Mouse (Mus musculus) CH12.LX (cell line): Measurements from ENCODE around the gene Olfr1393. TPM values are rescaled to one million over a fixed set of nuclear protein-coding genes. Genes with fewer than 3 reads are reported as not detected.

ENCODE experiments used
- DNase-seq: peaks from one replicate; pipeline ENCODE4 v3.0.0-alpha.2; 2013; ENCODE audit errors: extremely low read depth
- H3K27ac ChIP-seq: 2 replicates; pipeline ENCODE4 v1.5.1; 2012; ENCODE audit warnings: low read depth, mild to moderate bottlenecking, control low read depth, moderate library complexity; ENCODE audit not compliant: insufficient read depth
- H3K27me3 ChIP-seq: replicated peaks from 2 replicates; pipeline ENCODE3; 2012; ENCODE audit warnings: inconsistent platforms
- H3K36me3 ChIP-seq, 2 experiments: replicated peaks in 1 of 2; 2 replicates each; pipeline versions ENCODE3 to v1.6.1; 2012; ENCODE audit warnings: inconsistent platforms in 1 of 2, low read length in 1 of 2, mild to moderate bottlenecking in 1 of 2, mixed read lengths in 1 of 2, moderate library complexity in 1 of 2; ENCODE audit not compliant: control insufficient read depth in 1 of 2, insufficient read depth in 1 of 2
- H3K4me1 ChIP-seq, 2 experiments: 2 replicates each; pipeline ENCODE4 v1.6.1; 2012; ENCODE audit warnings: inconsistent platforms in 1 of 2, moderate library complexity in 1 of 2; ENCODE audit not compliant: insufficient read depth in 2 of 2, control insufficient read depth in 1 of 2
- H3K4me2 ChIP-seq: 2 replicates; pipeline ENCODE4 v1.6.1; 2012; ENCODE audit warnings: low read depth, mild to moderate bottlenecking, control low read depth; ENCODE audit not compliant: poor library complexity, insufficient read depth, severe bottlenecking
- H3K4me3 ChIP-seq, 3 experiments: fragments of 150-350 bp in 1 of 3; sonication (generic) in 1 of 3; replicated peaks in 1 of 3; 2 replicates each; pipeline versions ENCODE3 to v1.5.1; 2011 to 2012; ENCODE audit warnings: low read depth in 2 of 3, low read length in 2 of 3, mild to moderate bottlenecking in 2 of 3, moderate library complexity in 2 of 3, control low read depth in 1 of 3, improper control_type of control experiment in 1 of 3, inconsistent platforms in 1 of 3, mixed read lengths in 1 of 3; ENCODE audit not compliant: poor library complexity in 1 of 3
- H3K79me2 ChIP-seq: replicated peaks from 2 replicates; pipeline ENCODE4 v1.6.1; 2012; ENCODE audit warnings: mild to moderate bottlenecking, moderate library complexity; ENCODE audit not compliant: control insufficient read depth, poor library complexity, insufficient read depth, severe bottlenecking; ENCODE audit errors: extremely low read depth
- H3K9ac ChIP-seq: 2 replicates; pipeline ENCODE4 v1.6.1; 2012; ENCODE audit warnings: low read depth, mild to moderate bottlenecking, control low read depth, moderate library complexity; ENCODE audit not compliant: insufficient read depth
- H3K9me3 ChIP-seq: replicated peaks from 2 replicates; pipeline ENCODE3; 2012; ENCODE audit warnings: low read length, inconsistent platforms, mixed read lengths
- BHLHE40 ChIP-seq: IDR thresholded peaks from 2 replicates; pipeline ENCODE4 v1.6.1; 2011; ENCODE audit warnings: mild to moderate bottlenecking, low read depth, low read length, improper control_type of control experiment
- CHD1 ChIP-seq: IDR thresholded peaks from 2 replicates; pipeline ENCODE4 v1.6.1; 2012; ENCODE audit warnings: low read depth, low read length, improper control_type of control experiment, inconsistent platforms
- CHD2 ChIP-seq: IDR thresholded peaks from 2 replicates; pipeline ENCODE4 v1.6.1; 2011; ENCODE audit warnings: low read length, improper control_type of control experiment
- E2F4 ChIP-seq: IDR thresholded peaks from 2 replicates; pipeline ENCODE4 v1.6.1; 2011; ENCODE audit warnings: low read depth, low read length, improper control_type of control experiment; ENCODE audit not compliant: insufficient replicate concordance
- ELF1 ChIP-seq: IDR thresholded peaks from 2 replicates; pipeline ENCODE4 v1.6.1; 2014; ENCODE audit warnings: low read depth, mild to moderate bottlenecking, inconsistent platforms, low read length, improper control_type of control experiment
- EP300 ChIP-seq: IDR thresholded peaks from 2 replicates; pipeline ENCODE4 v1.6.1; 2011; ENCODE audit warnings: low read length, improper control_type of control experiment
- GABPA ChIP-seq: IDR thresholded peaks from 2 replicates; pipeline ENCODE4 v1.6.1; 2012; ENCODE audit warnings: low read depth, low read length, improper control_type of control experiment, inconsistent platforms; ENCODE audit not compliant: insufficient replicate concordance
- HCFC1 ChIP-seq: IDR thresholded peaks from 2 replicates; pipeline ENCODE4 v1.6.1; 2012; ENCODE audit warnings: low read depth, mild to moderate bottlenecking, inconsistent platforms, low read length, improper control_type of control experiment
- IRF4 ChIP-seq: IDR thresholded peaks from 2 replicates; pipeline ENCODE4 v1.6.1; 2014; ENCODE audit warnings: low read depth, mild to moderate bottlenecking, inconsistent platforms, low read length, improper control_type of control experiment
- JUN ChIP-seq: IDR thresholded peaks from 2 replicates; pipeline ENCODE4 v1.6.1; 2011; ENCODE audit warnings: low read depth, mild to moderate bottlenecking, low read length, improper control_type of control experiment, moderate library complexity; ENCODE audit not compliant: insufficient read depth
- KAT2A ChIP-seq: IDR thresholded peaks from 2 replicates; pipeline ENCODE4 v1.6.1; 2012; ENCODE audit warnings: low read length, improper control_type of control experiment, inconsistent platforms; ENCODE audit not compliant: insufficient replicate concordance
- MAFK ChIP-seq: IDR thresholded peaks from 2 replicates; pipeline ENCODE4 v1.6.1; 2011; ENCODE audit warnings: low read length, improper control_type of control experiment; ENCODE audit not compliant: insufficient replicate concordance
- MAX ChIP-seq: IDR thresholded peaks from 2 replicates; pipeline ENCODE4 v1.6.1; 2011; ENCODE audit warnings: low read length, improper control_type of control experiment
- MXI1 ChIP-seq: IDR thresholded peaks from 2 replicates; pipeline ENCODE4 v1.6.1; 2011; ENCODE audit warnings: mild to moderate bottlenecking, low read depth, low read length, improper control_type of control experiment
- NELFE ChIP-seq: IDR thresholded peaks from 2 replicates; pipeline ENCODE4 v1.6.1; 2011; ENCODE audit warnings: low read depth, low read length, improper control_type of control experiment
- NRF1 ChIP-seq: IDR thresholded peaks from 2 replicates; pipeline ENCODE4 v1.6.1; 2014; ENCODE audit warnings: low read depth, mild to moderate bottlenecking, inconsistent platforms, low read length, improper control_type of control experiment, moderate library complexity
- PAX5 ChIP-seq: IDR thresholded peaks from 2 replicates; pipeline ENCODE4 v1.6.1; 2012; ENCODE audit warnings: low read length, inconsistent platforms, mixed read lengths
- POLR2A ChIP-seq: IDR thresholded peaks from 2 replicates; pipeline ENCODE4 v1.6.1; 2011; ENCODE audit warnings: low read depth, mild to moderate bottlenecking, improper control_type of control experiment, low read length
- POLR2AphosphoS2 ChIP-seq: IDR thresholded peaks from 2 replicates; pipeline ENCODE4 v1.6.1; 2011; ENCODE audit warnings: low read depth, low read length, improper control_type of control experiment
- SIN3A ChIP-seq: IDR thresholded peaks from 2 replicates; pipeline ENCODE4 v1.6.1; 2012; ENCODE audit warnings: low read length, improper control_type of control experiment, inconsistent platforms
- TBP ChIP-seq: conservative IDR thresholded peaks from 2 replicates; pipeline ENCODE4 v1.6.1; 2011; ENCODE audit warnings: low read depth, low read length, improper control_type of control experiment
- TCF12 ChIP-seq: IDR thresholded peaks from 2 replicates; pipeline ENCODE4 v1.6.1; 2014; ENCODE audit warnings: low read depth, mild to moderate bottlenecking, inconsistent platforms, low read length, improper control_type of control experiment
- UBTF ChIP-seq: IDR thresholded peaks from 2 replicates; pipeline ENCODE4 v1.6.1; 2012; ENCODE audit warnings: low read depth, mild to moderate bottlenecking, inconsistent platforms, low read length, improper control_type of control experiment, moderate library complexity
- USF1 ChIP-seq: IDR thresholded peaks from 2 replicates; pipeline ENCODE4 v1.6.1; 2014; ENCODE audit warnings: low read depth, mild to moderate bottlenecking, inconsistent platforms, low read length, improper control_type of control experiment
- ZC3H11A ChIP-seq: IDR thresholded peaks from 2 replicates; pipeline ENCODE4 v1.6.1; 2012; ENCODE audit warnings: low read depth, mild to moderate bottlenecking, inconsistent platforms, low read length, improper control_type of control experiment
- ZNF384 ChIP-seq: IDR thresholded peaks from 2 replicates; pipeline ENCODE4 v1.6.1; 2012; ENCODE audit warnings: low read depth, low read length, improper control_type of control experiment, inconsistent platforms
- dilution Hi-C: fragments of 300-500 bp; cut with MboI; formaldehyde crosslinking; loops from 2 replicates; pipeline ENCODE4 v1.14.3; 2020; ENCODE audit warnings: low sequenced_read_pairs; ENCODE audit not compliant: extremely low pct_unique_long_range_greater_than_20kb, extremely low pct_ligation_motif_present
- in situ Hi-C: fragments of 300-500 bp; cut with MboI; formaldehyde crosslinking; loops from 3 replicates; pipeline ENCODE4 v1.14.3; 2019; ENCODE audit warnings: low sequenced_read_pairs, low pct_ligation_motif_present, low pct_unique_long_range_greater_than_20kb, mixed read lengths
- polyA plus RNA-seq: library from polyadenylated mRNA; unstranded; fragments of >175 nt; gene quantifications from 2 replicates; pipeline ENCODE4 v1.2.1, GENCODE M21; 2012; ENCODE audit warnings: low read depth; ENCODE audit not compliant: insufficient read length
- total RNA-seq, 2 experiments: library from RNA; depleted of rRNA; stranded (reverse); fragments of 300-350 nt in 1 of 2; fragments of >200 nt in 1 of 2; gene quantifications; 2 replicates each; pipeline ENCODE4 v1.2.3; 2012 to 2014

The Olfr1393 gene
- total and polyA plus RNA-seq, 3 experiments = 0.10 TPM; not detected in 2

DNA sequence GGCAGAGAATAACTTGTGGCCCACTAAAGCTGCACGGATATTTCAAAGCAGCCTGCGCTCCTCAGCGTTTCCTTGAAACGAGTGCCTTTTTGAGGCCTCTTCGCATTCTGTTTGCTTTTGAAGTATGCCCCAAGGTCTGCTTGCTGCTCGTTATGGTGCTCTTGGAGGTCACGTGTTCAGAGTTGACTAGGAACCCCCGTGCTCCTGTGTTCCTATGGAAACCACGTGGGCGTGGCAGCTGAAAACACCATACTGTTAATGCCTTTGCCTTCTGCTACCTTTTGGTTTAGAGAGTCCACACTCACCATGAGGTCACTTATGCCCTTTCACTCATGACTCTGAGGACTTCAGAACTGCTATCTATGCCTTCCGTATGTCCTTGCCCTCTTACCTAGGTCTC, 13.5 kb upstream of the Olfr1393 start:
- no peaks in the 10 kb centered on the region for H3K27me3 ChIP-seq
- H3K27ac ChIP-seq = no peak overlapping the region
- peaks cover 7% of the 10 kb centered on the region for H3K79me2 ChIP-seq
- in situ Hi-C loops (loop anchor here (5.0 to 25.0 kb wide), 3 partner anchors 67 to 480 kb away; partner anchors contain the start of gene Olfr1396), dilution Hi-C loops (no loop called here)
- TF ChIP-seq NELFE (no peak), PAX5 (no peak), SIN3A (no peak), MAX (no peak), TBP (no peak), USF1 (no peak), HCFC1 (no peak), MAFK (no peak), CHD2 (no peak), UBTF (no peak), BHLHE40 (no peak), POLR2A (no peak), ZC3H11A (no peak), ELF1 (no peak), KAT2A (no peak), JUN (no peak), IRF4 (no peak), POLR2AphosphoS2 (no peak), GABPA (no peak)
- H3K4me1 ChIP-seq = peaks cover 0 to 5% of the 10 kb centered on the region in 2 experiments; a peak in 1 of 4 replicates
- DNase-seq = no peak
- H3K4me2 ChIP-seq = no peak overlapping the region
- no peak overlapping the region for H3K9ac ChIP-seq
- H3K4me3 ChIP-seq = no peak overlapping the region
- H3K36me3 ChIP-seq = peaks cover 58 to 75% of the 10 kb centered on the region in 2 experiments
- no peaks in the 10 kb centered on the region for H3K9me3 ChIP-seq

DNA sequence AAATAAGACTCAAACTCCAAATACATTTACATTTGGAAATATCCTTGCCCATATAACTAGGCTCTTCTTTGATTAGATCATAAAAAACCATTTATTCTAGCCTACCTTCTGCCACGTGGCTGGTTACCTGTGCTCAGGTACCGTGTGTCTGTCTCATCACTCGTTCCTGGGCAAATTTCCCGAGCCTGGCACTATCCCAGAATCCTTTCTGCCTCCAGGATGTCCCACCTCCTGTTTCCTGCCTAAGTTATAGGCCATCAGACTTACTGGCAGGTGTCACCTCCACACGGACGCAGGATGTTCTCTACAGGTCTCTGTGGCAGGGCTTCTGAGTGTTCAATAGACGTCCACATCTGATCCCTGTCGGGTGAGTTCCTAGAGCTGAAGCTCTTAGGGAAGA, 13.0 kb upstream of the Olfr1393 start:
- in situ Hi-C loops = loop anchor here (10.0 to 25.0 kb wide), 2 partner anchors 153 to 480 kb away; partner anchors contain the start of gene Olfr1396
- H3K36me3 ChIP-seq = peaks cover 53 to 72% of the 10 kb centered on the region in 2 experiments

More for the DNA sequence above, 13.0 kb upstream of the Olfr1393 start:
- H3K27ac ChIP-seq = no peak overlapping the region
- dilution Hi-C loops = no loop called here
- no peak overlapping the region for H3K4me3 ChIP-seq
- H3K4me1 ChIP-seq = peaks cover 0 to 5% of the 10 kb centered on the region in 2 experiments; a peak in 1 of 4 replicates
- H3K27me3 ChIP-seq = no peaks in the 10 kb centered on the region
- H3K79me2 ChIP-seq = peaks cover 3% of the 10 kb centered on the region; the same call in 1 of the 2 replicates
- TF ChIP-seq EP300 (no peak), SIN3A (no peak), TCF12 (no peak), UBTF (no peak), E2F4 (no peak), JUN (no peak), NRF1 (no peak), CHD1 (no peak), ZC3H11A (no peak), NELFE (no peak), MXI1 (no peak), USF1 (no peak), ZNF384 (no peak), ELF1 (no peak), IRF4 (no peak), KAT2A (no peak)
- no peaks in the 10 kb centered on the region for H3K9me3 ChIP-seq
- DNase-seq = no peak
- H3K9ac ChIP-seq = no peak overlapping the region
- no peak overlapping the region for H3K4me2 ChIP-seq
